Mouse (Mus musculus) heart, embryonic 14.5 days (tissue): ENCODE measurements at regions not wholly inside any gene's neighbourhood (a gene's known extent, or its start where the extent isn't known, plus 50 kb on each side); places are given as distances from the start of the nearest gene placed in this dataset.

Experiments used
- ATAC-seq: fragments of 200-750 bp; cut with Nextera tagmentation; 2 replicates; pipeline ENCODE4 v1.8.0; 2017; ENCODE audit warnings: low read depth, moderate TSS enrichment; ENCODE audit not compliant: insufficient number of reproducible peaks, insufficient read depth, low FRiP score
- H3K27ac ChIP-seq, 2 experiments: fragments of 200-500 bp in 1 of 2; fragments of 300-500 bp in 1 of 2; sonication (generic) in 1 of 2; replicated peaks in 1 of 2; 2 replicates each; pipeline ENCODE4 v1.5.1; 2012 to 2014; ENCODE audit warnings: low read depth in 2 of 2, low read length in 2 of 2, control low read depth in 1 of 2, mild to moderate bottlenecking in 1 of 2, mixed read lengths in 1 of 2; ENCODE audit not compliant: control insufficient read depth in 1 of 2, insufficient read depth in 1 of 2
- H3K27me3 ChIP-seq: fragments of 300-500 bp; sonication (generic); 2 replicates; pipeline ENCODE4 v1.6.1; 2014; ENCODE audit warnings: mild to moderate bottlenecking, low read length, control low read depth; ENCODE audit not compliant: control insufficient read depth, insufficient read depth
- H3K36me3 ChIP-seq: fragments of 300-500 bp; sonication (generic); 2 replicates; pipeline ENCODE4 v1.6.1; 2014; ENCODE audit warnings: mild to moderate bottlenecking, control low read depth, low read length, mixed read lengths; ENCODE audit not compliant: control insufficient read depth, insufficient read depth
- H3K4me1 ChIP-seq, 2 experiments: fragments of 200-500 bp in 1 of 2; fragments of 300-500 bp in 1 of 2; sonication (generic) in 1 of 2; 2 replicates each; pipeline ENCODE4 v1.6.1; 2012 to 2014; ENCODE audit warnings: low read length in 2 of 2, control low read depth in 1 of 2, mixed read lengths in 1 of 2; ENCODE audit not compliant: control insufficient read depth in 2 of 2, insufficient read depth in 2 of 2
- H3K4me2 ChIP-seq: fragments of 300-500 bp; sonication (generic); 2 replicates; pipeline ENCODE4 v1.6.1; 2014; ENCODE audit warnings: mild to moderate bottlenecking, low read length
- H3K4me3 ChIP-seq, 2 experiments: fragments of 200-500 bp in 1 of 2; fragments of 300-500 bp in 1 of 2; sonication (generic) in 1 of 2; 2 replicates each; pipeline ENCODE4 v1.5.1; 2012 to 2014; ENCODE audit warnings: low read length in 2 of 2, mild to moderate bottlenecking in 2 of 2, control low read depth in 1 of 2, low read depth in 1 of 2, moderate library complexity in 1 of 2; ENCODE audit not compliant: control insufficient read depth in 1 of 2, insufficient read depth in 1 of 2
- H3K9ac ChIP-seq: fragments of 300-500 bp; sonication (generic); 2 replicates; pipeline ENCODE4 v1.6.1; 2014; ENCODE audit warnings: mild to moderate bottlenecking, low read length
- H3K9me3 ChIP-seq: fragments of 300-500 bp; sonication (generic); 2 replicates; pipeline ENCODE4 v1.6.1; 2016; ENCODE audit warnings: low read length, control low read depth; ENCODE audit not compliant: control insufficient read depth
- WGBS: fragments of 180-500 bp; shearing (Covaris S2); extraction: QIAGEN DNeasy Blood & Tissue Kit; methylation state at CpG from one replicate; pipeline ENCODE4 v1.1.7; 2014; 5-methylcytosine and 5-hydroxymethylcytosine counted together

- Histone ChIP-seq H3K4me1 (peaks cover 4 to 8% of the 10 kb centered on the region in 2 experiments; a peak in 2 of 4 replicates), H3K27ac (no peak overlapping the region), H3K4me2 (no peak overlapping the region), H3K27me3 (no peaks in the 10 kb centered on the region), H3K9me3 (no peaks in the 10 kb centered on the region), H3K36me3 (no peaks in the 10 kb centered on the region), H3K4me3 (no peak overlapping the region), H3K9ac (no peak overlapping the region)
- no peak for ATAC-seq
- WGBS: 96% methylated on average over 3 of the region's 3 CpGs
Observed at GRCm38 (mm10) chr12:8393976-8394375, 80.7 kb downstream of the Hs1bp3 start.
